Mouse (Mus musculus) liver, postnatal 0 days (tissue): ENCODE measurements around the gene H3f3b.

Experiments used
- CTCF ChIP-seq: sonication (generic); IDR thresholded peaks from 2 replicates; pipeline ENCODE4 v1.5.1; 2016; ENCODE audit warnings: antibody characterized with exemption, low read depth
- EP300 ChIP-seq: IDR thresholded peaks from 2 replicates; pipeline ENCODE4 v1.6.1; 2016; ENCODE audit warnings: antibody characterized with exemption, low read depth, mild to moderate bottlenecking

GRCm38 (mm10) chr11:115997047-115997446 is 30.7 kb downstream of the H3f3b start:
- no peak for TF ChIP-seq CTCF
- no peak for TF ChIP-seq EP300
